Comparison of ENCODE assay signal across 8 mouse cellular contexts in the genomic region with DNA sequence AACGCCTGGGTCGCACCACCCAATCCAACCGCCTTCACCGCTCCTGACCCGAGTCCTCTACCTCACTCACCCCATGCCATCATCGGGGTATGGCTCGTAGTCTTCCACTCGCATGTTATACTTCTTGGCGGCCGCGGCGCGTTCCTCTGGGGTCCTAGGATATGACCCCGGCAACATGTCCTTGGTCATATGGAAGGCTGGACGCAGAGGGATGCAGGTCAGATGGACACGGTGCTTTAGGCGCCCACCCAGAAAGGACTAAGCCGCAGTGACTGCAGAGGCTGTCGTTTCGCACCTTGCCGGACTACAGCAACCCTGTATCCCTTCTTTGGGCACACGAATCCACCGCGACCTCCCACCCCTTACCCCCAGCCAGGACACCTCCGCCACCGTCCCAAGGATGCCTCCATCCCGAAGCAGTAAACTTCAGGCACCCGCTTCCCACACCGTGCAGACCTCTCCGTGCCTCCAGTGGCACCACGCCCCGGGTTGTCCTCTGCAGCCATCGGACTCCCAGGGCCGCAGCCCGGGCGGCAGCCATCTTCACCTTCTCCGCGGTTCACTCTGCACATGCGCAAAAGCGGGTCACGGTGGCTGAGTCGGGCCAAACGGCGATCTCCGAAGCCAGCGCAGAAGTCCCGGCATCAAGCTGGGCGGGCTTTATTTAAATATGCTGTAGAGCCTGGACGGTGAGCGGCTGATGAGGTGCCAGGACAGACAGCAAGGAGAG. TPM values are rescaled to one million over a fixed set of nuclear protein-coding genes. Genes with fewer than 3 reads are reported as not detected.
DNase-seq lines count a peak whose midpoint lies in the region; ATAC-seq and TF ChIP-seq lines count a peak whose summit lies in the region.

A gene (minus strand): TSS at position 580 of the 730 bp plus-strand sequence.

- in situ Hi-C loops in Patski (cut with MboI; ENCODE audit: low pct_unique_long_range_greater_than_20kb) = no loop called here

- peak; percentile 60 for DNase-seq in Patski (ENCODE audit: low read depth, low spot score)
- DNase-seq in cerebellum, postnatal 14 days = peak; percentile 98
- DNase-seq in frontal cortex, postnatal 25 days (ENCODE audit: low spot score in 2 of 2) = peak; percentile 89 to 94
- DNase-seq in hindbrain, embryonic 14.5 days (ENCODE audit: low spot score) = peak; percentile 95
- DNase-seq in layer of hippocampus, postnatal 36 days = peak; percentile 94 to 96
- peak; percentile 96 for DNase-seq in lung, postnatal 36 days
- peak; percentile 96 for DNase-seq in retina, postnatal 1 day
- peak; percentile 92 to 96 for DNase-seq in urinary bladder, adult 18-20 months (ENCODE audit: low spot score in 2 of 2)

- peak within 1 kb of the TSS; percentile 88 for H3K9ac ChIP-seq in hindbrain, embryonic 14.5 days

- H3K27ac ChIP-seq in hindbrain, embryonic 14.5 days = peak within 1 kb of the TSS; percentile 85

- peaks cover 34% of the 10 kb centered on the region for H3K36me3 ChIP-seq in hindbrain, embryonic 14.5 days (replicated peaks; ENCODE audit: control insufficient read depth, insufficient read depth)

- POLR2A ChIA-PET in Patski (lab: Charles Lee) = interaction anchor here (0.6 to 2.2 kb wide), 3 partner anchors 8 to 463 kb away, joined by 3 to 14 read pairs (median 7); a partner anchor contains a TSS

- H3K4me3 ChIP-seq in hindbrain, embryonic 14.5 days (replicated peaks; ENCODE audit: low read length) = peak within 1 kb of the TSS; percentile 82

- H3K4me2 ChIP-seq in hindbrain, embryonic 14.5 days (replicated peaks) = peak within 1 kb of the TSS; percentile 64

- ATAC-seq in Patski = peak; percentile 60
- ATAC-seq in hindbrain, embryonic 14.5 days (ENCODE audit: low FRiP score) = peak; percentile 74

- peaks cover 14% of the 10 kb centered on the region for H3K27me3 ChIP-seq in Patski
- H3K27me3 ChIP-seq in hindbrain, embryonic 14.5 days (ENCODE audit: control insufficient read depth, insufficient read depth, low read length) = peaks cover 8% of the 10 kb centered on the region; the same call in 1 of the 2 replicates

- H3K9me3 ChIP-seq in hindbrain, embryonic 14.5 days (ENCODE audit: control insufficient read depth, low read length) = no peaks in the 10 kb centered on the region

- under 1% methylated on average over 50 of the region's 50 CpGs for WGBS in hindbrain, embryonic 14.5 days

- TF ChIP-seq CTCF in Patski (IDR thresholded peaks at IDR 0.05) = no peak

- peaks cover 11% of the 10 kb centered on the region for H3K4me1 ChIP-seq in hindbrain, embryonic 14.5 days (replicated peaks; ENCODE audit: control insufficient read depth, insufficient read depth, low read length)

- CTCF ChIA-PET in Patski (lab: Charles Lee) = interaction anchor here (1.2 kb wide), 1 partner anchor 340 kb away, joined by 3 read pairs; no protein-coding TSS in a partner anchor

RNA-seq across cellular contexts. Expression of the gene that starts here (rescaled TPM):
- polyA plus RNA-seq in Patski (2021) = 681 TPM
- 724 and 765 TPM in 2 replicates for polyA plus RNA-seq in hindbrain, embryonic 14.5 days (2014; fragmentation: Nextera tagmentation; extraction: Ambion mirVana)
- 100 to 1,000 TPM; 368 to 394 TPM for total RNA-seq in layer of hippocampus, postnatal 36 days (2021)

Comparison
In these comparisons a context has a peak if more than half of its experiments do, and no peak if none do; other contexts are left out.
1. Peak in every context shown above with its lines: DNase-seq, ATAC-seq, H3K4me3 ChIP-seq and H3K27ac ChIP-seq.